Mouse (Mus musculus) stomach, postnatal 0 days (tissue): Measurements from ENCODE around the gene Nfasc. TPM values are rescaled to one million over a fixed set of nuclear protein-coding genes. Genes with fewer than 3 reads are reported as not detected.

ENCODE experiments used
- ATAC-seq: fragments of 200-750 bp; cut with Nextera tagmentation; 2 replicates; pipeline ENCODE4 v1.8.0; 2017; ENCODE audit not compliant: low FRiP score, low TSS enrichment
- DNase-seq: peaks from one replicate; pipeline ENCODE4 v3.0.0-alpha.2; 2016; ENCODE audit warnings: low spot score
- H3K27ac ChIP-seq: fragments of 300-500 bp; sonication (generic); replicated peaks from 2 replicates; pipeline ENCODE4 v1.5.1; 2014; ENCODE audit warnings: mild to moderate bottlenecking, control low read depth
- H3K27me3 ChIP-seq: fragments of 300-500 bp; sonication (generic); 2 replicates; pipeline ENCODE4 v1.6.1; 2014; ENCODE audit warnings: low read length; ENCODE audit not compliant: control insufficient read depth, insufficient read depth
- H3K36me3 ChIP-seq: fragments of 300-500 bp; sonication (generic); 2 replicates; pipeline ENCODE4 v1.6.1; 2014; ENCODE audit warnings: low read length, mixed read lengths; ENCODE audit not compliant: control insufficient read depth, insufficient read depth
- H3K4me1 ChIP-seq: fragments of 300-500 bp; sonication (generic); replicated peaks from 2 replicates; pipeline ENCODE4 v1.6.1; 2014; ENCODE audit warnings: antibody characterized with exemption; ENCODE audit not compliant: control insufficient read depth, insufficient read depth
- H3K4me2 ChIP-seq: fragments of 300-500 bp; sonication (generic); replicated peaks from 2 replicates; pipeline ENCODE4 v1.6.1; 2014; ENCODE audit warnings: low read depth, mild to moderate bottlenecking, control low read depth, moderate library complexity
- H3K4me3 ChIP-seq: fragments of 300-500 bp; sonication (generic); 2 replicates; pipeline ENCODE4 v1.5.1; 2014; ENCODE audit warnings: low read depth, low read length, control low read depth
- H3K9ac ChIP-seq: fragments of 300-500 bp; sonication (generic); 2 replicates; pipeline ENCODE4 v1.6.1; 2014; ENCODE audit warnings: mild to moderate bottlenecking, low read length, control low read depth, mixed read lengths
- H3K9me3 ChIP-seq: fragments of 300-500 bp; sonication (generic); 2 replicates; pipeline ENCODE4 v1.6.1; 2016; ENCODE audit warnings: low read length; ENCODE audit not compliant: control insufficient read depth
- CTCF ChIP-seq: IDR thresholded peaks from 2 replicates; pipeline ENCODE4 v1.5.1; 2016; ENCODE audit warnings: antibody characterized with exemption, low read depth, mild to moderate bottlenecking, moderate library complexity
- EP300 ChIP-seq: optimal IDR thresholded peaks from 2 replicates; pipeline ENCODE3; 2016; ENCODE audit warnings: antibody characterized with exemption
- WGBS: fragments of 180-500 bp; shearing (Covaris S2); extraction: QIAGEN DNeasy Blood & Tissue Kit; methylation state at CpG from one replicate; pipeline ENCODE4 v1.1.7; 2014; 5-methylcytosine and 5-hydroxymethylcytosine counted together
- polyA plus RNA-seq: library from polyadenylated mRNA; unstranded; fragments of >200 nt; fragmentation: Nextera tagmentation; extraction: Ambion mirVana; gene quantifications from 2 replicates; pipeline ENCODE4 v1.2.1, GENCODE M21; 2015

Gene Nfasc
- polyA plus RNA-seq, 1 experiment from 2014 or later = 0.74 TPM

- H3K4me1 ChIP-seq = no peaks in the 10 kb centered on the region
- H3K4me2 ChIP-seq = no peak overlapping the region
- H3K9ac ChIP-seq = no peak overlapping the region
- 88% methylated on average over 1 of the region's 1 CpGs for WGBS
- no peak overlapping the region for H3K4me3 ChIP-seq
- no peak overlapping the region for H3K27ac ChIP-seq
- DNase-seq = no peak
- no peaks in the 10 kb centered on the region for H3K36me3 ChIP-seq
- no peaks in the 10 kb centered on the region for H3K27me3 ChIP-seq
- ATAC-seq = no peak
- TF ChIP-seq EP300 (no peak), CTCF (no peak)
- no peaks in the 10 kb centered on the region for H3K9me3 ChIP-seq
Measured at GRCm38 (mm10) chr1:132780254-132780653, 38.7 kb upstream of the Nfasc start.

DNA sequence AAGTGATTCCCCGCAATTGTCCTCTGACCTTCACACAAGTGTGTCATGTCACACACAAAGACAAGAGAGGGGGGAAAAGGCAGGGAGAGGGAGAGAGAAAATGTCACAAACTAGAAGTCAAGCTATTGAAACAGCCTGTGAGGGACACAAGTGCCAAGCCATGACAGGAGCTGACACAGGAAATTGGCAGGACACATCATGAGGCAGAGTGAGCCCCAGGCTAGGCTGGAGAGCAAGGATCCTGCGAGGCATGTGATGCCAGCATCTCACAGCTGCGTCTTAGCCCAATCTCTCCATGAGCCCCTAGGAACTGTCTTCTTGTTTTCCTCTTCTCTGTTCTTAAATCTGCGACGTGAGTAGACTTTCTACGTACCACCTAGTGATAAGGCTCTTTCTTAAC is 33.4 kb upstream of the Nfasc start:
- WGBS = 66% methylated on average over 6 of the region's 6 CpGs
- TF ChIP-seq CTCF = no peak
- no peak for TF ChIP-seq EP300
- no peak for DNase-seq
- no peaks in the 10 kb centered on the region for H3K36me3 ChIP-seq
- H3K9me3 ChIP-seq = no peaks in the 10 kb centered on the region
- no peak overlapping the region for H3K4me2 ChIP-seq
- no peak overlapping the region for H3K27ac ChIP-seq
- no peak for ATAC-seq
- no peaks in the 10 kb centered on the region for H3K4me1 ChIP-seq
- H3K27me3 ChIP-seq = no peaks in the 10 kb centered on the region
- no peak overlapping the region for H3K4me3 ChIP-seq
- H3K9ac ChIP-seq = no peak overlapping the region

DNA sequence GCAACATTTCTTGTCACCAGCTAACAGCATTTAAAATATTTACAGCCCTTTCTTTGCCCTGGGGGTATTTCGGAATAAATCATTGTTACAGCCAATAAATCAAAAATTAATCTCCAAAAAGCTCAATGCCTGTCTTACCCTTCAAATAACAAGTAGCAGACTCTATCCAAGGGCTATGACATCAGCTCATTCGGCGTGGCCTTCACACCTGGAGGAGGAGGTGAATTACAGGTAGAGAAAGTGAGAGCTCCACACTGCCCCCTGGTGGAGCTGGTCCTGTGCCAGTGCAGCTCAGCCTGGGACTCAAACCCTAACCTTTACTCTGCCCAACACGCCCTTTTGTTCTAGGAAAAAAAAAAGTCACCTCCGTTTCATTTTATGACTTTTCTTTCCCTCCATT is 29.8 kb upstream of the Nfasc start:
- H3K4me3 ChIP-seq = no peak overlapping the region
- no peak overlapping the region for H3K27ac ChIP-seq
- DNase-seq = peak; percentile 70
- no peak overlapping the region for H3K4me2 ChIP-seq
- TF ChIP-seq CTCF (peak; percentile 67), EP300 (no peak)
- ATAC-seq = no peak
- no peaks in the 10 kb centered on the region for H3K27me3 ChIP-seq
- no peaks in the 10 kb centered on the region for H3K9me3 ChIP-seq
- no peak overlapping the region for H3K9ac ChIP-seq
- H3K36me3 ChIP-seq = no peaks in the 10 kb centered on the region
- H3K4me1 ChIP-seq = no peaks in the 10 kb centered on the region
- WGBS = 20% methylated on average over 5 of the region's 5 CpGs

DNA sequence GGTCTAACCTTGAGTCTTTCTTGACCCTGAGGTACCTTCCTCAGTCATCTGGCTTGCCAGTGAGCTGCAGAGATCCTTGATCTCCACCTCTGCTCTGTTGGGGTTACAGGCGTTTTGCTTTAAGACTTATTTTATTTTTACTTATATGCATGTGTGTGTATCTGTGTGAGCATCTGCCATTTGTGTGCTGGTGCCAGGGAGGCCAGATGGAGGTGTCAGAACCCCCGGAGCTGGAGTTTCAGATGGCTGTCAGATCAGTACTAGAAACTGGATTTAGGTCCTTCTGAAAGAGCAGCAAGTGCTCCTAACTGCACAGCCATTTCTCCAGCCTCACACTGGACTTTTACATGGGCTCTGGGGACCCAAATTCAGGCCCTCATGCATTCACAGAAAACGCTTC is 28.0 kb upstream of the Nfasc start:
- H3K4me2 ChIP-seq = no peak overlapping the region
- H3K27me3 ChIP-seq = no peaks in the 10 kb centered on the region
- ATAC-seq (no peak), DNase-seq (no peak)
- no peaks in the 10 kb centered on the region for H3K4me1 ChIP-seq
- no peaks in the 10 kb centered on the region for H3K9me3 ChIP-seq
- no peak overlapping the region for H3K27ac ChIP-seq
- H3K36me3 ChIP-seq = no peaks in the 10 kb centered on the region
- no peak overlapping the region for H3K4me3 ChIP-seq
- H3K9ac ChIP-seq = no peak overlapping the region
- 65% methylated on average over 3 of the region's 3 CpGs for WGBS
- TF ChIP-seq CTCF = no peak
- no peak for TF ChIP-seq EP300

- no peak for ATAC-seq
- H3K4me2 ChIP-seq = no peak overlapping the region
- 82% methylated on average over 7 of the region's 7 CpGs for WGBS
Measured at GRCm38 (mm10) chr1:132767422-132767821, 25.8 kb upstream of the Nfasc start.

GRCm38 (mm10) chr1:132765887-132766651 is 24.5 kb upstream of the Nfasc start:
- H3K27me3 ChIP-seq = no peaks in the 10 kb centered on the region
- H3K4me1 ChIP-seq = no peaks in the 10 kb centered on the region
- H3K27ac ChIP-seq = no peak overlapping the region
- H3K9ac ChIP-seq = no peak overlapping the region
- no peak for ATAC-seq
- H3K4me3 ChIP-seq = no peak overlapping the region
- peak overlapping the region; percentile 20; the same call in 1 of the 2 replicates for H3K4me2 ChIP-seq
- no peak for TF ChIP-seq CTCF
- no peak for TF ChIP-seq EP300
- no peaks in the 10 kb centered on the region for H3K36me3 ChIP-seq
- no peaks in the 10 kb centered on the region for H3K9me3 ChIP-seq
- DNase-seq = no peak
- 20% methylated on average over 16 of the region's 16 CpGs for WGBS

More at GRCm38 (mm10) chr1:132767422-132767821, 25.8 kb upstream of the Nfasc start:
- no peak for DNase-seq
- TF ChIP-seq CTCF (no peak), EP300 (no peak)
- H3K36me3 ChIP-seq = no peaks in the 10 kb centered on the region
- no peaks in the 10 kb centered on the region for H3K9me3 ChIP-seq
- H3K9ac ChIP-seq = no peak overlapping the region
- no peak overlapping the region for H3K27ac ChIP-seq
- H3K4me3 ChIP-seq = no peak overlapping the region
- H3K27me3 ChIP-seq = no peaks in the 10 kb centered on the region
- H3K4me1 ChIP-seq = no peaks in the 10 kb centered on the region
